Mouse (Mus musculus) heart, postnatal 0 days (tissue): ENCODE data around the gene Krtcap3.

ENCODE experiments used
- CTCF ChIP-seq: IDR thresholded peaks from 2 replicates; pipeline ENCODE4 v1.5.1; 2016; ENCODE audit warnings: antibody characterized with exemption, control low read depth, low read depth
- EP300 ChIP-seq: IDR thresholded peaks from 2 replicates; pipeline ENCODE4 v1.6.1; 2016; ENCODE audit warnings: antibody characterized with exemption, low read depth

- no peak for TF ChIP-seq CTCF
- TF ChIP-seq EP300 = no peak
Measured at GRCm38 (mm10) chr5:31242191-31242590, 9.3 kb upstream of the Krtcap3 start.
